Mouse (Mus musculus) liver, embryonic 15.5 days (tissue): Measurements from ENCODE around the gene Mybphl. TPM values are rescaled to one million over a fixed set of nuclear protein-coding genes. Genes with fewer than 3 reads are reported as not detected.

Source experiments
- ATAC-seq: fragments of 200-750 bp; cut with Nextera tagmentation; 2 replicates; pipeline ENCODE4 v1.8.0; 2017; ENCODE audit warnings: moderate number of reproducible peaks, mild to moderate bottlenecking, moderate library complexity; ENCODE audit not compliant: insufficient read depth
- H3K27ac ChIP-seq: fragments of 300-500 bp; sonication (generic); replicated peaks from 2 replicates; pipeline ENCODE4 v1.5.1; 2015; ENCODE audit warnings: mild to moderate bottlenecking, inconsistent platforms
- H3K27me3 ChIP-seq: fragments of 300-500 bp; sonication (generic); 2 replicates; pipeline ENCODE4 v1.6.1; 2015; ENCODE audit warnings: mild to moderate bottlenecking, inconsistent platforms
- H3K36me3 ChIP-seq: fragments of 300-500 bp; sonication (generic); replicated peaks from 2 replicates; pipeline ENCODE4 v1.6.1; 2015; ENCODE audit warnings: moderate library complexity, mild to moderate bottlenecking, inconsistent platforms
- H3K4me1 ChIP-seq: fragments of 300-500 bp; sonication (generic); replicated peaks from 2 replicates; pipeline ENCODE4 v1.6.1; 2015; ENCODE audit warnings: inconsistent platforms
- H3K4me2 ChIP-seq: fragments of 300-500 bp; sonication (generic); 2 replicates; pipeline ENCODE4 v1.6.1; 2015; ENCODE audit warnings: moderate library complexity, mild to moderate bottlenecking, inconsistent platforms
- H3K4me3 ChIP-seq: fragments of 300-500 bp; sonication (generic); replicated peaks from 2 replicates; pipeline ENCODE4 v1.5.1; 2015; ENCODE audit warnings: mild to moderate bottlenecking, inconsistent platforms
- H3K9ac ChIP-seq: fragments of 300-500 bp; sonication (generic); 2 replicates; pipeline ENCODE4 v1.6.1; 2015; ENCODE audit warnings: moderate library complexity, mild to moderate bottlenecking, inconsistent platforms
- H3K9me3 ChIP-seq: fragments of 300-500 bp; sonication (generic); replicated peaks from 2 replicates; pipeline ENCODE4 v1.6.1; 2016; ENCODE audit warnings: inconsistent platforms
- WGBS: fragments of 180-500 bp; shearing (Covaris S2); methylation state at CpG from one replicate; pipeline ENCODE4 v1.1.7; 2015; ENCODE audit warnings: mixed read lengths; ENCODE audit not compliant: insufficient replicate concordance; 5-methylcytosine and 5-hydroxymethylcytosine counted together
- polyA plus RNA-seq: library from polyadenylated mRNA; unstranded; fragments of >200 nt; fragmentation: Nextera tagmentation; extraction: Ambion mirVana; gene quantifications from 2 replicates; pipeline ENCODE4 v1.2.1, GENCODE M21; 2015

The Mybphl gene
- polyA plus RNA-seq, 1 experiment from 2014 or later, result 0.56 TPM

DNA sequence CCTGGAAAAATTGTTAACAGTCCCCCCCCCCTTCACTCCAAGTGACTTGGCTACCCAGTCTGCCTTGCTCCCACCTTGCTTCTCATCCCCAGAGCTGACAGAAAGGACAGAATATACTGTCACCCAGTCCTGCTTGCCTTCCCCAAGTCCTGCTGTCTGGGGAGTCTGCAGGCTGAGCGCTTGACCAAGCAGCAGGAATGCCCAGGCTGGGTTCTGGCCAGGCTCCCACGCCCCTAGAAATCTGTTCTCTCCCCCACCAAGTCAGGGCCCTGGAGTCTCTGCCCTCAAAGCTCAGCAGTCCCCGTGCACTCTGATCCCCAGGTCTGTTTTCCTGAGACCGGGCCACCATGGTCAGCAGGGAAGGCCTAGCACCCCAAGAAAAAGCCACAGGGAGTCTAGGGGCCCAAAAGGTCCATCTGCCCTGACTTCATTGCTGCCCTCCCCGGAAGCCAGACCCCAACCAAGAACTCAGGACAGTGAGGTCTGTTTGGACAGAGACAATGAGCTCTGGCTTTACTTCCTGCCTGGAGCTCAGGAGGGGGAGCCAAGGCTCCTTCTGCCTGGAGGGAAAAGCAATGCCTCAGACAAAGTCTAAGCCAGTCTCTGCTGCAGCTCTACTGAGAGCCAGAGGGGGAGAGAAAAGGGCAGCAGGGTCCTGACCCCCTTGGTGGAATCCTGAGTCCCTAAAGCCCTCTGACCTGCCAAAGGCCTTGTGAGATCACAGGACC, 46.5 kb downstream of the Mybphl start:
- 63% methylated on average over 5 of the region's 5 CpGs for WGBS
- H3K9ac ChIP-seq, result no peak overlapping the region
- H3K4me3 ChIP-seq, result no peak overlapping the region
- H3K4me1 ChIP-seq, result peaks cover 14% of the 10 kb centered on the region
- no peak overlapping the region for H3K27ac ChIP-seq
- no peak for ATAC-seq
- H3K27me3 ChIP-seq, result peaks cover 25% of the 10 kb centered on the region
- H3K36me3 ChIP-seq, result no peaks in the 10 kb centered on the region
- peaks cover 8% of the 10 kb centered on the region; the same call in 1 of the 2 replicates for H3K9me3 ChIP-seq
- H3K4me2 ChIP-seq, result no peak overlapping the region

DNA sequence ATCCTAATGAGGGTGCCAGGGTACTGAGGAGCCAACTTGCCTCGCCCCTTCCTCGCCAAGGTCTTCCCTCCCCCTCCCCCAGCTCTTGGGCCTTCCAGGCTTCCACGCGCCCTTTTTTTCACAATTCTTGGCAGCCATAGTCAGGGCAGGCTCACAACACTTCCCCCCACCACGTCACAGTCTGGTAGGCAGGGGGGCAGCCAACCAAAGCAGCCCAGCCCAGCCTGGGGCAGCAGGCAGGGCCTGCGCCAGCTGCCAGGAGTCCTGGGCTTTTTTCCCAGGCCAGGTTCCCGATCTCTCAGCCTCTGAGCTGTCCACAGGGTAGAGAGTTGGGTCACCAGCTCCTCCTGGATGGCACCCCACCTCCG, 47.0 kb downstream of the Mybphl start:
- H3K27ac ChIP-seq, result no peak overlapping the region
- peaks cover 8% of the 10 kb centered on the region; the same call in 1 of the 2 replicates for H3K9me3 ChIP-seq
- H3K4me3 ChIP-seq, result no peak overlapping the region
- H3K4me2 ChIP-seq, result no peak overlapping the region
- ATAC-seq, result no peak
- H3K27me3 ChIP-seq, result peaks cover 31% of the 10 kb centered on the region
- H3K36me3 ChIP-seq, result no peaks in the 10 kb centered on the region
- 79% methylated on average over 8 of the region's 8 CpGs for WGBS
- no peak overlapping the region for H3K9ac ChIP-seq
- peaks cover 14% of the 10 kb centered on the region for H3K4me1 ChIP-seq

DNA sequence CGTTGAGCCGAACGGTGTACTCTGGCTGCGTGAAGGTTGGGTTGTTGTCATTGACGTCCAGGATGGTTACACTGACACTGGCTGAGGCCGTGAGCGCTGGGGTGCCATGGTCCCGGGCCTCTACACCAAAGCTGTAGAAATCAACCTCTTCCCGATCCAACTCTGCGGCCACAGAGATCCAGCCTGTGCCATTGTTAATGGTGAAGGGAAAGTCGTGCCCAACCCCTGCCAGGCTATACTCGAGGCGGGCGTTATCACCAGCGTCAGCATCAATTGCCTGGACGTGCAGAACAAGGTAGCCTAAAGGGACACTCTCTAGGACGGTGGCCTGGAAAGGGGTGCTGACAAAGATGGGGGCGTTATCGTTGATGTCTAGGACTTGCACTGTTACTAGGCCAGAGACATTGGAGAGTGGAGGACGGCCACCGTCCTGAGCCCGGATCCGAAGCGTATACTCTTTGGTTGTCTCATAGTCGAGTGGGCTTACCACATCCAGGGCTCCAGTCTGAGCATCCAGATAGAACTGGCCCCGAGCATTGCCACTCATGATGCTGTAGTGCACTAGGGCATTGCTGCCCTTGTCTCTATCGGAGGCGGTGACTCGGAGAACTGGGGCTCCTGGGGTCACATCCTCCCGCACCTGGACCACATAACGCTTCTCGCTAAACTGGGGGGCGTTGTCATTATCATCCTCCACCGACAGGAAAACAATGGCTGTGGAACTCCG, 49.1 kb downstream of the Mybphl start:
- ATAC-seq, result no peak
- H3K27me3 ChIP-seq, result peaks cover 50% of the 10 kb centered on the region
- peaks cover 14% of the 10 kb centered on the region for H3K4me1 ChIP-seq
- H3K9ac ChIP-seq, result no peak overlapping the region
- H3K36me3 ChIP-seq, result no peaks in the 10 kb centered on the region
- WGBS, result 87% methylated on average over 35 of the region's 35 CpGs
- peaks cover 8% of the 10 kb centered on the region; the same call in 1 of the 2 replicates for H3K9me3 ChIP-seq
- H3K4me2 ChIP-seq, result no peak overlapping the region
- no peak overlapping the region for H3K27ac ChIP-seq
- no peak overlapping the region for H3K4me3 ChIP-seq

DNA sequence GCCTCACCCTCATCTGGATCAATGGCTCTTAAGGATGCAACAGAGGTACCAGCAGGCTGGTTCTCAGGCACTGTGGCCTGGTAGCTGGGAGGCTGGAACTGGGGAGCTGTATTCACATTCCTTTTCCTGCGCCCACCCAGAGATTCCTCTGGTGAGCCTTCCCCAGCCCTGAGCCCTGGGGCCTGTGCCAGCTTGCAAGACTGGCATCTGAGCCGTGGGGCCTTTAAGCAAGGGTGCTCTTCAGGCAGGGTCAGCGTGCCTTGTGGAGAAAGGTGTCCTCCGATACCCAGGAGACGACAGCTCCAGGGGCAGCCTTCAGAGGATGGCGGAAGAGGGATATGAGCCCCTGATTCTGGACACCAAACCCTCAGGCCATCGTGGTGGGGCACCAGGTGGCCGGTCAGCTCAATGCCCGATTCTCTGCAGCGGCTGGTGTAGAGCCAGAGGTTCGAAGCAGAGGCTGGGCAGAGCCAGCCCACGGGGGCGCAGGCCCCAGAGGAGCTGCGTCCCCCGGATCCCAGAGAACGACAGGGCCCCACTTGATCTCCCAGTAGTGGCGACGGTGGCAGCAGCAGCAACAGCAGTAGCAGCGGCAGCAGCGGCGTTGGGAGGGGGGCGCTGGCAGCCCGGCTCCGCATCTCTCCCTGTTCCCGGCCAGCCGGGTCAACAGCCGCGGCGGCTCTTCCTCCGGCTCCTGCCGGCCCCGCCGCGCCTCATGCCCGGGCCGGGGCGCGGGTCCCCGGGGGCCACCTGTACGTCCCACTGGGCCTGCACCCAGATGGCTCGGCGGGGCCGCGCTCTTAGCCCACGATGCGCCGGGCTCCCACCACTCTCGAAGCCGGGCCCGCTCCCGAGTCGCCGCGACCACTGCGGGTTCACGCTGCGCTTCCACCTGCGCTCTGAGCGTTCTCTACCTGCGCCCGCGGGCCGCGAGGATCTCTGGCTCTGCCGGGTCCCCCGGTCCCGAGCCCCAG, 50.4 kb downstream of the Mybphl start, which contains the start of gene Celsr2:
TSS of gene Celsr2 (minus strand) at position 696 of the 974 bp plus-strand sequence.
- 9% methylated on average over 64 of the region's 67 CpGs for WGBS
- H3K27ac ChIP-seq, result no peak within 1 kb of the TSS
- H3K9me3 ChIP-seq, result peaks cover 8% of the 10 kb centered on the region; the same call in 1 of the 2 replicates
- H3K4me3 ChIP-seq, result peak within 1 kb of the TSS; percentile 61
- H3K27me3 ChIP-seq, result peaks cover 50% of the 10 kb centered on the region
- peak within 1 kb of the TSS; percentile 94 for H3K4me2 ChIP-seq
- peaks cover 14% of the 10 kb centered on the region for H3K4me1 ChIP-seq
- H3K9ac ChIP-seq, result peak within 1 kb of the TSS; percentile 49; the same call in 1 of the 2 replicates
- peak; percentile 11; the same call in 1 of the 2 replicates for ATAC-seq
- H3K36me3 ChIP-seq, result no peaks in the 10 kb centered on the region

DNA sequence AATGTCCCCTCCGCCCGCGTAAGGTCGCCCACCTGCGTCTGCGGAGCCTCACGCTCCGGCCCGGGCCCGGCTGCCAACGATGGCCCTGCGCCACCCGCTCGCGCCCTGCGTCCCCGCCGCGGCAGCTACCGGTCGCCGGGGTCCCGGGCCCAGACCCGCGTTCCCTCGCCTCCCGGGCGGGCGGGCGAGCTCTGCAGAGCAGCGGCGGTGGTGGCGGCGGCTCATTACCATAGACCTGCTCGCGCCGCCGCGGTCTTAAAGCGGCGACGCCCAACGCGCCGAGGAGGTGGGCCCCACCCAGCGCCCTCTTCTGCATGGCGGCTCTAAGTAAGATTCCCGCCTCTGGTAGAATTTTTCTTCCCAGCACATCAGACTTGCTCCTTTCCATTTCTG, 51.1 kb downstream of the Mybphl start:
- peak; percentile 60 for ATAC-seq
- Histone ChIP-seq H3K4me2 (peak overlapping the region; percentile 94), H3K4me3 (peak overlapping the region; percentile 61), H3K36me3 (no peaks in the 10 kb centered on the region), H3K9ac (peak overlapping the region; percentile 49; the same call in 1 of the 2 replicates), H3K27ac (no peak overlapping the region), H3K9me3 (peaks cover 8% of the 10 kb centered on the region; the same call in 1 of the 2 replicates), H3K27me3 (peaks cover 50% of the 10 kb centered on the region), H3K4me1 (peaks cover 14% of the 10 kb centered on the region)
- WGBS, result under 1% methylated on average over 48 of the region's 48 CpGs

DNA sequence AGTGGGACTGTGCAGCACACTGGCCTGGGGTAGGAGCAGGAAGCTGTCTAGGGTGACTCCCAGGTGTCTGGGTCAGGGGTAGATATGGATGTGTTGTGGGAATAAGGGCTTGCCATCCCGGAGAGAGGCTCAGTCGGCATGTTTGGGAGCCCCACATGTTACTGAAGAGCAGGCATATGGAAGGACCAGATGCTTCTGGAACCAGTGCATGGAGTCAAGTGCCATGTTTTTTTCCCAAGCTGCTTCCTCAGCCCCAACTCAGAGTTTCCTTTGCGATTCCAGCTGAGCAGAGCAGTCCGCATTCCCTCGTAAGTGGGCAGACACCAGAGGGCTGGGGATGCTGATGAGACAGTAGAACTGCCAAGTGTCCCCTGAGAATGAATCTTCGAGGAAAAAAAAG, 58.3 kb downstream of the Mybphl start:
- no peak overlapping the region for H3K4me2 ChIP-seq
- no peak overlapping the region for H3K27ac ChIP-seq
- H3K4me1 ChIP-seq, result peaks cover 8% of the 10 kb centered on the region; the same call in 1 of the 2 replicates
- no peak overlapping the region for H3K9ac ChIP-seq
- WGBS, result 50% methylated on average over 6 of the region's 6 CpGs
- H3K4me3 ChIP-seq, result no peak overlapping the region
- H3K36me3 ChIP-seq, result peaks cover 31% of the 10 kb centered on the region
- peaks cover 8% of the 10 kb centered on the region for H3K27me3 ChIP-seq
- no peak for ATAC-seq
- no peaks in the 10 kb centered on the region for H3K9me3 ChIP-seq

DNA sequence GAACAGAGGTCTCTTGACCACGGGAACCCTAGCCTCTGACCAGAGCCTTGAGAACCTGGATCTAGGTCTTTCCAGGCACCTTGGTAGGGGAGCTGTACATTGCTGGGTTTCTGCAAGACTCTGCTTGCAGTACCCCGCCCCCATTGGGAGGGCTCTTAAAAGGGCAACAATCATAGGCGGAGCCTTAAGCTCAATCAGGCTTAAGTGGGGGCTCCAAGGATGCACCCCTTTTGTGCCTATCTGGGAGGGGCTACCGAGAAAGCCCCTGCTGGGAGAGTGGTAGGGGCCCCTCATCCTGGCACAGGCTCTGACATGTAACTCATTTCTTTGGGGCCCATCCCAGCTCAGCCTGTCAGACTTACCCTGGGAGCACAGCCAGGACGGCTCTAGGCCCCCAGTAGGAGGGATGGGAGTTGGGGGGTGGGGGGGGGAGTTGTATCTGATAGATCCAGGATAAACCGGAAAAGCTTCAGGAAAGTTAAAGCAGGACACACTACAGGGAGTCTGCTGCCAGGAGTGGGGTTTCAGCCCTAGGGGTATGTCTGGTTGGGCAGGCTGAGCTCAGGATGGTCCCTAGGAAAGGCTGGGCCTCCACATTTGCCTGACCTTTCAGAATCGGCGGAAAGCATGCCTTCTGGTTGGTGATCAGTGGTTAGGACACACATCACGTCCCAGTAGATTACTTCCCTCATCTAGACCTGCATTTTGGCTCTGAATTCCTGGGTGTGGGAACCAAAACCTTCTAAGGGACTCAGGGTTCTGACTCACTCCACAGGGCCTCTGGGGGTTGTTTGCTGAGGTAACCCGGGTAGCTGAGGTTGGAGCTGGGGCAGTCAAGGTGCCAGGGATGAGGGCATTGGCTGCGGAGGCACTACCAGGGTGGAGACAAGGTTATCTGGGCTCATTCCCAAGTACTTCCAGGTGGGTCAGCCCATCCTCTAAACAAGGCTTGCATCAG, 59.4 kb downstream of the Mybphl start:
- no peaks in the 10 kb centered on the region for H3K9me3 ChIP-seq
- H3K4me2 ChIP-seq, result no peak overlapping the region
- H3K36me3 ChIP-seq, result peaks cover 42% of the 10 kb centered on the region
- H3K9ac ChIP-seq, result no peak overlapping the region
- H3K27me3 ChIP-seq, result no peaks in the 10 kb centered on the region
- H3K4me1 ChIP-seq, result peaks cover 8% of the 10 kb centered on the region; the same call in 1 of the 2 replicates
- no peak overlapping the region for H3K4me3 ChIP-seq
- H3K27ac ChIP-seq, result no peak overlapping the region
- 0 out of 2 replicates have a peak, but pooled peaks have one; percentile 7 for ATAC-seq
- WGBS, result 26% methylated on average over 11 of the region's 11 CpGs

DNA sequence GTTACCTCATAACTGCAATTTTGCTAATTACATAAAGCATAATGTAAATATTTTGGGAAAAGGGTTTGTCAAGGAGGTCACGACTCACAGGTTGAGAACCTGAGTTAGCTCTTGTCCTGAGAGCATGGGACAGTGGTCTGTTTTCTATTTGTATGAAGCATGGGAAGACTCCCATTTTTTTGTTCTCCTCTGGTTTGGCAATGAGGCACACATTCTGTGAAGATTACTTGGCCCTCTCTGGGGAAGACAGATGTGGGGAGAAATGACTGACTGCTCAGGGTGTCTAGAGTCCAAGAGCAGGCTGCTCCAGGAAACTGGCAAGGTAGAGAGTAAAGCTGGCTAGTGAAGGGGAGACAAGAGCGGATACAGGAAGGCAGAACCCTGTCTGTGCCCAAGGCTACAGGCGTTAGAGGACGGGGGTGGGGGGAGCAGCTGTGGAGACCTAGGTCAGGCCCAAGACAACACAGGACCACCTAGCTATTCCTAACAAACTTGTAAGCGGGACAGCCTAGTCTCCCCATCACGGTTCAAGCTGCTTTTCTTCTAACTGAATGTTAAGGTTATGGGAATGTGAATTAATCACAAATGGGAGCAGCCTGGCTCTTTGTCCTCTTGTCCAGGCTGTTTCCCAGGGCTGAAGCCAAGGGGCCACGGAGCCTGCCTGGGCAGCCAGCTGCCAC, 60.4 kb downstream of the Mybphl start:
- ATAC-seq, result no peak
- 79% methylated on average over 7 of the region's 7 CpGs for WGBS
- no peaks in the 10 kb centered on the region for H3K9me3 ChIP-seq
- no peak overlapping the region for H3K9ac ChIP-seq
- H3K4me1 ChIP-seq, result peaks cover 8% of the 10 kb centered on the region; the same call in 1 of the 2 replicates
- peaks cover 52% of the 10 kb centered on the region for H3K36me3 ChIP-seq
- H3K4me3 ChIP-seq, result no peak overlapping the region
- no peak overlapping the region for H3K4me2 ChIP-seq
- H3K27me3 ChIP-seq, result no peaks in the 10 kb centered on the region
- no peak overlapping the region for H3K27ac ChIP-seq

DNA sequence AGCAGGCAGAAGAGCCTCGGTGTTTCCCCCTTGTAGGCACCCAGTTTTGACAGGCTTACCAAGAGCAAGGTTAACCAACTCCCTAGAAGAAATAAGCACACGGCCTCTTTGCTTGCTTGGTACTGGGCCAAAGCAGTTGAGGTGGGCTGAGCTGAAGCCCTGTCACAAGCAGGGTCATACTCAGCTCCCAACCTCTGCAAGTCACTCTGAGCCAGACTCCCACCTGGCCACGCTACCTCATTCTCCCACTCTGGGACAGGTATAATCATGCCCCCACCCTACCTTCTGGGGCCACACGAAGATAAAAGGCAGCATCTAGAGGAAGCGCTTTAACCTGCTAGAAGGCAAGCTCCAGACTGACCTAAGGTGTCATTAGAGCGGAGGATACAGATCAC, 60.9 kb downstream of the Mybphl start:
- Histone ChIP-seq H3K4me1 (peaks cover 8% of the 10 kb centered on the region; the same call in 1 of the 2 replicates), H3K36me3 (peaks cover 56% of the 10 kb centered on the region), H3K4me2 (no peak overlapping the region), H3K9ac (no peak overlapping the region), H3K9me3 (no peaks in the 10 kb centered on the region), H3K4me3 (no peak overlapping the region), H3K27me3 (no peaks in the 10 kb centered on the region), H3K27ac (no peak overlapping the region)
- no peak for ATAC-seq
- 79% methylated on average over 6 of the region's 6 CpGs for WGBS
